Mouse (Mus musculus) fat pad, adult 2 months (tissue): ENCODE results near the gene Reln.

Source experiments
- DNase-seq: peaks from one replicate; pipeline ENCODE4 v3.0.0-alpha.2; 2011; ENCODE audit warnings: low read depth, low spot score; ENCODE audit errors: extremely low read depth

Reln gene

GRCm38 (mm10) chr5:22241560-22241959 lies 102.9 kb downstream of the Reln start:
- no peak for DNase-seq

GRCm38 (mm10) chr5:22236801-22237200 lies 107.7 kb downstream of the Reln start:
- DNase-seq = no peak

- no peak for DNase-seq
These were observed 120.0 kb downstream of the Reln start for GRCm38 (mm10) chr5:22224515-22224914.

- no peak for DNase-seq
These were observed 120.6 kb downstream of the Reln start for GRCm38 (mm10) chr5:22223940-22224339.

- DNase-seq = no peak
These were observed 136.0 kb downstream of the Reln start for GRCm38 (mm10) chr5:22208311-22209021.

GRCm38 (mm10) chr5:22197926-22198325 lies 146.6 kb downstream of the Reln start:
- DNase-seq = no peak

GRCm38 (mm10) chr5:22196891-22197290 lies 147.6 kb downstream of the Reln start:
- DNase-seq = no peak

- no peak for DNase-seq
These were observed 148.0 kb downstream of the Reln start for GRCm38 (mm10) chr5:22196476-22196875.

- no peak for DNase-seq
These were observed 149.1 kb downstream of the Reln start for GRCm38 (mm10) chr5:22195352-22195941.

- peak; percentile 14 for DNase-seq
These were observed 152.7 kb downstream of the Reln start for GRCm38 (mm10) chr5:22191784-22192183.

GRCm38 (mm10) chr5:22190333-22190732 lies 154.2 kb downstream of the Reln start:
- DNase-seq = no peak

- no peak for DNase-seq
These were observed 156.9 kb downstream of the Reln start for GRCm38 (mm10) chr5:22187599-22187998.

- no peak for DNase-seq
These were observed 168.0 kb downstream of the Reln start for GRCm38 (mm10) chr5:22176480-22176879.

GRCm38 (mm10) chr5:22171336-22171735 lies 173.2 kb downstream of the Reln start:
- DNase-seq = no peak

- DNase-seq = no peak
These were observed 180.2 kb downstream of the Reln start for GRCm38 (mm10) chr5:22164060-22164934.

- no peak for DNase-seq
These were observed 183.6 kb downstream of the Reln start for GRCm38 (mm10) chr5:22160935-22161334.

GRCm38 (mm10) chr5:22158754-22159153 lies 185.7 kb downstream of the Reln start:
- no peak for DNase-seq

GRCm38 (mm10) chr5:22153601-22154000 lies 190.9 kb downstream of the Reln start:
- no peak for DNase-seq

GRCm38 (mm10) chr5:22141821-22142220 lies 202.7 kb downstream of the Reln start:
- DNase-seq = no peak

- no peak for DNase-seq
These were observed 205.5 kb downstream of the Reln start for GRCm38 (mm10) chr5:22139015-22139414.

- DNase-seq = no peak
These were observed 210.1 kb downstream of the Reln start for GRCm38 (mm10) chr5:22134402-22134801.
